Mouse (Mus musculus) macrophage (primary cell): ENCODE results near the gene Mmadhc. TPM values are rescaled to one million over a fixed set of nuclear protein-coding genes. Genes with fewer than 3 reads are reported as not detected.

ENCODE experiments used
- H3K27ac ChIP-seq: fragments of 350-480 bp; formaldehyde crosslinking; 2 replicates; pipeline ENCODE4 v1.9.0; 2021
- H3K36me3 ChIP-seq: fragments of 350-480 bp; formaldehyde crosslinking; 2 replicates; pipeline ENCODE4 v1.9.0; 2021; ENCODE audit errors: inconsistent target
- H3K4me3 ChIP-seq: fragments of 350-480 bp; formaldehyde crosslinking; 2 replicates; pipeline ENCODE4 v1.9.0; 2021; ENCODE audit errors: inconsistent target
- H3K79me2 ChIP-seq: fragments of 350-480 bp; formaldehyde crosslinking; 2 replicates; pipeline ENCODE4 v1.9.0; 2021; ENCODE audit errors: inconsistent target
- WGBS: methylation state at CpG from one replicate; pipeline ENCODE4 v1.1.7; 2026; ENCODE audit warnings: inconsistent platforms; ENCODE audit not compliant: missing documents; 5-methylcytosine and 5-hydroxymethylcytosine counted together
- polyA plus RNA-seq: library from polyadenylated mRNA; stranded (reverse); fragments of 250-400 nt; gene quantifications from 3 replicates; pipeline ENCODE4 v1.2.4, GENCODE M21; 2018; ENCODE audit warnings: inconsistent platforms

Gene Mmadhc
- polyA plus RNA-seq, 1 experiment from 2014 or later = 31.7 TPM

DNA sequence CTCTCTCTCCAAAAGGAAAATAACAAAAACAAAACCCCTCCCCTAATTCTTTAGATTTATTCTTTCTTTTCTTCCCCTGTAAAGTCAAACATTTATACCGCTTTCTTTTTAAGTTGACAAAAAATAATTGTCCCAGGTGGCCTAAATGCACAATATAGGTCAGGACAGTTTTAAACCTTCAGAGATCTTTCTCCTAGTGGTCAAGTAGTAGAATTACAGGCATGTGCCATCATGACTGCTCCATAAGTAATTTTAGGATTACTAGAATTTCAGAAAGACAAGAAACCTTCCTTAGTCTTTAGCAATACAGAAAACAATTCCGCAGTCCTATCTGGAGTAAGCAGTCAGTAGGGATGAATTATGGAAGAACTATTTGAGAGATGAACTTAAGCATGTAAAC, 5.8 kb downstream of the Mmadhc start:
- Histone ChIP-seq H3K4me3 (no peak overlapping the region), H3K36me3 (peaks cover 48% of the 10 kb centered on the region), H3K27ac (no peak overlapping the region), H3K79me2 (peaks cover 46% of the 10 kb centered on the region)
- WGBS = 94% methylated on average over 2 of the region's 2 CpGs

DNA sequence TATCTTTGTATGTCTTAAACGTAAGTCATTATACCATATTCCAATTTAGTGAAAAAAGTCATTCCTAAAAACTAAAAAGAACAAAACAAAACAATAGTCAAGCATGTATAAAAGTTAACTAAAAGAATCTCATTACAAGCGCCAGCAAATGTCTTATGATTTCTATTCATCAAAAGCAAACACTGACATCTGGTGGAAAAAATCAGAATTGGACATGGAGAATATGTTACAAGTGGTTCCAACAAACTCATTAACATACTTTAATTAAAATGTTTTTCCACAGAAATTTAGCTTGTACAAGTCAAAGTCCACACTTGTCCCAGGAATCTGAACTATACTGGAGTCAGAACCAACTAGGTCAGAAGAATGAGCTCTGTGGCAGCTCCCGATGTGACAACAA, 11.8 kb downstream of the Mmadhc start:
- WGBS = 95% methylated on average over 3 of the region's 3 CpGs
- H3K36me3 ChIP-seq = peaks cover 49% of the 10 kb centered on the region
- H3K79me2 ChIP-seq = no peaks in the 10 kb centered on the region
- no peak overlapping the region for H3K27ac ChIP-seq
- H3K4me3 ChIP-seq = no peak overlapping the region

DNA sequence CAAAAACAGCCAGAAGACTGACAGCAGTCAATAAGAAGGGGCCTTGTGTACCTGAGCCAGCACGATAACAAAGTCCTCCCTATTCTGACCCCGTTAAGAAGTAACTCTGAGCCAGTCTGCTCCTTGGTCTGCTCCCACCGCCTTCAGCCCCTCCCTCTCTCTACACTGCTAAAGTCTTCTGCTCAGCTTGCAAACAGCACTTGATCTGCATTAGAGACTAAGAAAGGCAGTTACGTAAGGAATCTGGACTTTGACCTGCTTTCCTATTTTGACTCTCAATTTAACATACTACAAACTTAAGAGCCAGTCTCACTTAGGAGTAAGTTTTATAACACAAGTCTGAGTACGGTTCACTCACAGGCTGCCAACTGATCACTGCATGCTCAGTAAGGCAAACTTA, 12.6 kb downstream of the Mmadhc start:
- WGBS = 100% methylated on average over 5 of the region's 5 CpGs

DNA sequence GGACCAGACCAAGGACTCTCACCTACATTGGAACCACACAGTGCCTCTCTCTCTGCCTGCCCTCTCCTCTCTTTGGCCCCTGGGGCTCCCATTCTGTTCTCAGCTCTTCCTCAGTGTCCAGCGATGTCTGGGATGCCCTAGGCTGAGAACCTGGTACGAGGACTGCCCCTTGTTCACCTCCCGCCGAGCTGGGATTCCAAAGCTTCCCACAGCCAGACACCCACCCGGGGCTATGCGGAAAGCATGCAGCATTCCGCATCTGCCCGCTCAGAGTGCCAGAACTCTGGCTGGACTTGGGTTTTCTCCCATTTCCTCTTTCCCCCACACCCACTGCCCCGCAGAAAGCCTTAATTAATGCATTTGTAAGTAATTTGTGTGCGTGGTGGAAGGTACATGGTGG, 19.9 kb downstream of the Mmadhc start:
- 93% methylated on average over 8 of the region's 10 CpGs for WGBS
- peaks cover 27% of the 10 kb centered on the region; the same call in 1 of the 2 replicates for H3K36me3 ChIP-seq
- no peak overlapping the region for H3K27ac ChIP-seq
- no peak overlapping the region for H3K4me3 ChIP-seq
- H3K79me2 ChIP-seq = no peaks in the 10 kb centered on the region

More for the DNA sequence above, 12.6 kb downstream of the Mmadhc start:
- peaks cover 47% of the 10 kb centered on the region for H3K36me3 ChIP-seq
- H3K27ac ChIP-seq = no peak overlapping the region
- H3K4me3 ChIP-seq = no peak overlapping the region
- H3K79me2 ChIP-seq = no peaks in the 10 kb centered on the region

DNA sequence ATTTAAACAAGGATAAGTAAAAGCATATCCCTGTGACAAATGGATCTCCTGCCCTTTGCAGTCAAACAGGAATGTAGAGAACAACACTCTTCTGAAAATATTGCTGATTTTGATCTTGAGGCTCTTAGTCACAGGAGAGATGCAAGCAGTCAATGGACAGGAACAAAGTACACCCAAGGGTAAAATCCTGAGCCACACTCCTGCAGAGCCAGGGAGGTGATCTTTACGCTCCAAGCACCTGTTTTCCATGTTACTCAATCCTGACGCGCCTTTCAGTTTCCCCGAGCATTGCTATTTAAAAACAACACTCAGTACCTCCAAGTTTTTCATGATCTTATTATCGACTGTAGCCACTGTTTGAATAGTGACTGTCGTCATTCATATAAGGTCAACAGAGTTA, 23.2 kb downstream of the Mmadhc start:
- no peak overlapping the region for H3K27ac ChIP-seq
- 89% methylated on average over 6 of the region's 6 CpGs for WGBS
- H3K4me3 ChIP-seq = no peak overlapping the region
- 0 out of 2 replicates have a peak, but pooled peaks cover 4% of the 10 kb centered on the region for H3K36me3 ChIP-seq
- no peaks in the 10 kb centered on the region for H3K79me2 ChIP-seq

DNA sequence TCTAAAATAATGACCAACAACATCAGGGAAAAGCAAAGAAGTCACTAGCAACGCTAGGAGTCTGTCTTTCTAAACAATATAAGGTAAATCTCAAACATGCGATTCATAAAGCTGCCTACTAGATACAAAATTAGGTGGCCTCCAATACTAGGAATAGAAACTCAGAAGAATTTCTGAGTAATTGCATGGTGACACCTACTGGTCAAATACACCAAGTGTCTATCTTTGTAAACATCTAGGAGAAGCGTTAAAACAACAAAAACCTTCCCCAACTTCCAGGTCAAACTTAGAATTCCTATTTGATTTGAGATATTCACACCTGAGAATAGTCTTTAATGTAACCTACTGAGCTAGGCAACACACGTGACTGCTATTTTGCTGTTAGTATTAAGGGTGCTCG, 24.4 kb downstream of the Mmadhc start:
- Histone ChIP-seq H3K79me2 (no peaks in the 10 kb centered on the region), H3K36me3 (no peaks in the 10 kb centered on the region), H3K27ac (no peak overlapping the region), H3K4me3 (no peak overlapping the region)
- WGBS = 41% methylated on average over 5 of the region's 5 CpGs

DNA sequence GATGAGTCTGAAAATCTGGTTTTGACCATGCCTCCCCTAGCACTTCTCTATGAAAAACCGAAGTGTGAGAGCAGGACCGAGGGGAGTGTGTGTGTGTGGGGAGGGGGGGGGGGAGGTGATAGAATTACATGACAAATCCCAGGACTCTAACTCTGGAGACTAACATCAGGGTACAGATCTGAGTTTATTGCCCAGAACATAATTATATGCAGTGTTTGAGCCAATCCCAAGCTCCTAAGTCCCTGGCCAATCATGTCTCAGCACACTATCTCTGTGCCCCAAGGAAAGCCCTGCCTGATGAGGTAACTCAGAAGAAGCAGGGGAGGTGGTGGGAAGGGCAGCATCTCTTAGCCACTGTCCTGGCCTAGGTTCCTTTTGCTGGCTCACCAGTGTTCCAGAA, 28.1 kb downstream of the Mmadhc start:
- 96% methylated on average over 2 of the region's 2 CpGs for WGBS
- H3K79me2 ChIP-seq = no peaks in the 10 kb centered on the region

DNA sequence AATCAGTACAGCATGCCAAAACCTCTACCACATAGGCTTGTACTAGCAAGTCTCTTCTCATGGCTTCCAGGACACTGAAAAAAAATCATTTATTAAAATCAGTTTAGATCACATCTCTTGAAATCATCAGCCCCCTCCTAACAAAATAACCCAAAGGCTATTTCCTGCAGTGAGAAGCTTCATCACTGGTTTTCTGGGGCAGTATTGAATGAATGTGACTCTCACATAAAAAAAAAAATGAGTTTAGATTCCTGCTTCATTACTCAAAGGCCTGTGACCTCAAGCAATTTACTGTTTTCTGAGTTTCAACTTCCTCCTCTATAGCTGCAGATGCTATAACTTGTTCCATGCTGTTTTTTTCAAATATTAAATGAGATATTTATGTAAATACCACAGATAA, 29.6 kb downstream of the Mmadhc start:
- Histone ChIP-seq H3K27ac (no peak overlapping the region), H3K36me3 (no peaks in the 10 kb centered on the region)

More for the DNA sequence above, 28.1 kb downstream of the Mmadhc start:
- Histone ChIP-seq H3K27ac (no peak overlapping the region), H3K4me3 (no peak overlapping the region), H3K36me3 (no peaks in the 10 kb centered on the region)

DNA sequence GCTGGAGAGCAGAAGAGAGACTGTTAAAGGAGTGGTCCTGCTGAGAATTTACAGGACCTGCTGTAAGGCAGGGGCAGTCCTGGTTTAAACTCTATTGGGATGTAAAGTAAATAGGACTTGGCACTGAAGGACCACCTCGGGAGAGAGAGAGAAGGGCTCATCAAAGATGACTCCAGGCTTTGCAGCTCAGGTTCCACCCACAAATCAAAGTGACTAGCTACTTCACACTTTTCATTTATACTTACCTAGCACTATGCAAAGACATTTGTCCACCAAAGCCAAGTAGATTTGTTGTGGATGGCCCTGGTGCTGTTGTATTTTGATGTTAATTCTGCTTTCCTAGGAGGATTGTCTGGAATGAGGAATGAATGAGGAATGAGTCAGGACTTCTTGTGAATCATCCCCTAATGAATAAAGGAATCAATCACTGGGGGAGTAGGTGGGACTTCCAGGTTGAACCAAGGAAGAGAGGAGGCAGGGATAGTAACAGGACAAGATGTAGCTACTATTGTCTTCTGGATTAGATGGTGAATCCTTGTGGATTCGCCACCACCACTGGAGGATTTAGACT, 31.3 kb downstream of the Mmadhc start:
- WGBS = 72% methylated on average over 2 of the region's 2 CpGs
- no peaks in the 10 kb centered on the region for H3K79me2 ChIP-seq
- no peak overlapping the region for H3K27ac ChIP-seq
- no peak overlapping the region for H3K4me3 ChIP-seq
- H3K36me3 ChIP-seq = no peaks in the 10 kb centered on the region

More for the DNA sequence above, 29.6 kb downstream of the Mmadhc start:
- Histone ChIP-seq H3K4me3 (no peak overlapping the region), H3K79me2 (no peaks in the 10 kb centered on the region)

DNA sequence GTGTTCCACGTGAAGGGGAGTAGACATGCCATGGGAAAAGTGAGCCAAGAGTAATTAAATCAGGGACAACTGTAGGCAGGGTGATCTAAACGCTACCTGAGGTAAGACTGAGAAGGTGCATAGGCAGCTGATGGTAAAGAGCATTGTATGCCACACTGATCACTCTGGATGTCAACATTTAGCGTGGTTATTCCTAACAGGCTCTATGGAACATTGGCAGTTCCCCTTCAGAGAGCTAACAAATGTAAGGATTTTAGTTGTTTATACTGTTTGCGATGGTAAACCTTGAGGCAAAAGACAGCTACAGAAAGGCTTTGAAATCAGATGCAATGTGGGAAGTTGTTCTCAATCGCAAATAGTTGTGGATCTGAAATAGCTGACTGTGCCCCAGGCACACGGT, 32.5 kb downstream of the Mmadhc start:
- WGBS = 76% methylated on average over 6 of the region's 6 CpGs
- Histone ChIP-seq H3K4me3 (no peak overlapping the region), H3K27ac (no peak overlapping the region), H3K79me2 (no peaks in the 10 kb centered on the region), H3K36me3 (no peaks in the 10 kb centered on the region)

DNA sequence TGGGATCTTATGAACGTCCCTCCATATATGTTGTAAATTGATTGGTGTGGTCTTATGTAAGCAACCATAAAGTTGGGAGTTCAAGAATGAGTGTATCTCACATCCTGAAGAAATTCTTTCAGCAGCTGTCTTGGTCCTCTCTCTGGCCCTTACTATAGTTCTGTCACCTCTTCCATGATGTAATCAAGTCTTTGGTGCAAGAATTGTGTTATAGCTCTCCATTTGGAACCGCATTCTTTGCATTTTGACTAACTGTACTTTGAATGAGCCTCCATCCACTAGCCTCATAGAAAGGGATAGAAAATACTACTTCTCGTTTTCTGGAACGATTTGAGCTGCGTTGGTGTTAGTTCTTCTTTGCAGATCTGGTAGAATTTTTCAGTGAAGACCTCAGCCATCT, 41.6 kb downstream of the Mmadhc start:
- Histone ChIP-seq H3K27ac (no peak overlapping the region), H3K36me3 (no peaks in the 10 kb centered on the region), H3K79me2 (no peaks in the 10 kb centered on the region), H3K4me3 (no peak overlapping the region)
- 89% methylated on average over 5 of the region's 5 CpGs for WGBS

DNA sequence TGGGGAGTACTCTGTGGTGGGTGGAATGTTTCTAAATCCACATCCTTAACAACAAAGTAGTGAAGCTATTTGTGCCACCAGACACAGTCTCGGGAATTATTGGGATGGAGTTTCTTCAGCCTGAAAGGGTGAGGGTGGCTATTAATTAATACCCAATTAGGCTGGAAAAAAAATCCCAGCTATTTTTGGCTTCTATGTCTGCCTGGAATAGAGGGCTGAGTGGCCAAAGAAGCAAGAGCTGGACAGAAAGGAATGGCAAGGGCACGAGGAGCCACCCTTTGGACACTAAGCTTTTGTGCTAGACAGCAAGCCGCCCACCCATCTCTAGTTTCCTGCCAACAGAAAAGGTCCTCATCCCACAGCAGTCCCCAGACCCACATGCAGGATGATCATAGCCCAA, 48.0 kb downstream of the Mmadhc start:
- H3K79me2 ChIP-seq = no peaks in the 10 kb centered on the region
- no peak overlapping the region for H3K27ac ChIP-seq
- 86% methylated on average over 3 of the region's 3 CpGs for WGBS
- no peak overlapping the region for H3K4me3 ChIP-seq
- no peaks in the 10 kb centered on the region for H3K36me3 ChIP-seq

DNA sequence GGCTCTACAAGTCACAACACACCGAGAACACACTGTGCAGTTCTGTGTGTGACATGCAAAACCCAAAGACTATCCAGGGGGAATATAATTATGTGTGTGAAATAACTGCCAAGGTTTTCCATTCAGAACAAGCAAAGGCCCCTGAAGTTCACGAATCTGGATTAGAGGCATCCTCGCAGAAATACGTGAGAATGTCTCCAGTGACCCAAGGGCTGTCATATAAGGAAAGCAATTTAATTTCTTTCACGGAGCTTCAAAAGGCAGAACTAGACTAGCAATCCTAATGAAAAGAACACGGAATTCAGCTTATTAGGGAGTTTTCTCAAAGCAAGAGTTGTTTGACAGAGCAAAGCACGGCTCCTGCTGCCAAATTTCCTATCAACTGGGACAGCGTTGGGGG, 63.1 kb downstream of the Mmadhc start:
- Histone ChIP-seq H3K27ac (no peak overlapping the region), H3K4me3 (no peak overlapping the region), H3K79me2 (no peaks in the 10 kb centered on the region), H3K36me3 (no peaks in the 10 kb centered on the region)
- 86% methylated on average over 8 of the region's 8 CpGs for WGBS
